Mouse (Mus musculus) midbrain, embryonic 14.5 days (tissue): ENCODE measurements around the gene Mfsd5. TPM values are rescaled to one million over a fixed set of nuclear protein-coding genes. Genes with fewer than 3 reads are reported as not detected.

Source experiments
- ATAC-seq: fragments of 200-750 bp; cut with Nextera tagmentation; 2 replicates; pipeline ENCODE4 v1.8.0; 2017; ENCODE audit warnings: moderate number of reproducible peaks, moderate library complexity; ENCODE audit not compliant: low FRiP score, low TSS enrichment
- DNase-seq: peaks from one replicate; pipeline ENCODE4 v3.0.0-alpha.2; 2015
- H3K27ac ChIP-seq: fragments of 300-500 bp; sonication (generic); replicated peaks from 2 replicates; pipeline ENCODE4 v1.5.1; 2014; ENCODE audit warnings: mild to moderate bottlenecking, low read depth, low read length, moderate library complexity
- H3K27me3 ChIP-seq: fragments of 300-500 bp; sonication (generic); 2 replicates; pipeline ENCODE4 v1.6.1; 2014; ENCODE audit warnings: low read length, control low read depth, mixed read lengths; ENCODE audit not compliant: control insufficient read depth, insufficient read depth
- H3K36me3 ChIP-seq: fragments of 300-500 bp; sonication (generic); 2 replicates; pipeline ENCODE4 v1.6.1; 2014; ENCODE audit warnings: low read length, control low read depth; ENCODE audit not compliant: control insufficient read depth, insufficient read depth
- H3K4me1 ChIP-seq: fragments of 300-500 bp; sonication (generic); 2 replicates; pipeline ENCODE4 v1.6.1; 2014; ENCODE audit warnings: mild to moderate bottlenecking, antibody characterized with exemption, low read length, control low read depth; ENCODE audit not compliant: control insufficient read depth, insufficient read depth
- H3K4me2 ChIP-seq: fragments of 300-500 bp; sonication (generic); 2 replicates; pipeline ENCODE4 v1.6.1; 2014; ENCODE audit warnings: mild to moderate bottlenecking, low read length, moderate library complexity
- H3K4me3 ChIP-seq: fragments of 300-500 bp; sonication (generic); replicated peaks from 2 replicates; pipeline ENCODE4 v1.5.1; 2014; ENCODE audit warnings: low read depth, low read length
- H3K9ac ChIP-seq: fragments of 300-500 bp; sonication (generic); replicated peaks from 2 replicates; pipeline ENCODE4 v1.6.1; 2014; ENCODE audit warnings: mild to moderate bottlenecking, low read length, moderate library complexity
- H3K9me3 ChIP-seq: fragments of 300-500 bp; sonication (generic); 2 replicates; pipeline ENCODE4 v1.6.1; 2016; ENCODE audit warnings: low read length, control low read depth, mixed read lengths; ENCODE audit not compliant: control insufficient read depth
- WGBS: fragments of 180-500 bp; shearing (Covaris S2); extraction: QIAGEN DNeasy Blood & Tissue Kit; methylation state at CpG from one replicate; pipeline ENCODE4 v1.1.7; 2014; 5-methylcytosine and 5-hydroxymethylcytosine counted together
- polyA plus RNA-seq: library from polyadenylated mRNA; unstranded; fragments of >200 nt; fragmentation: Nextera tagmentation; extraction: Ambion mirVana; gene quantifications from 2 replicates; pipeline ENCODE4 v1.2.1, GENCODE M21; 2014

Mfsd5 gene
- polyA plus RNA-seq, 1 experiment from 2014 or later: 51.9 TPM

DNA sequence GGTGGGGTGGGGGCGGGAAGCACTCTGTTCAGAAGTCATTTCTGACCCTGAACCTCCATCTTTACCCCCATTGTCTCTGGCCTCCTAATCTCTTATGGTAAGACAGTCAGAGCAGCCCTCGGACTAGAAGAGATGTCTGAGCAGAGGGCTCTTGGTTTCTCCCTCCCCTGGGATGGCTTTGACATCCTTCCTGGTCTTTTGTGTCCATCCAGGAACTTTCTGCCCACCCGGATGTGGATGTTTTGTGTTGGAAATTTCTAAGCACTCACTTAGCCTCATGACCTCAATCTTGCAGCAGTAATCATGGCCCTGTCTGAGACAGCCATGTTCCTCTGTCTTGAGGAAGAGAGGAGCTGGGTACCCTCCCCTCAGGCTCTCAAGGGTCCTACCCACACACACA lies 7.8 kb upstream of the Mfsd5 start:
- no peak overlapping the region for H3K27ac ChIP-seq
- 10% methylated on average over 3 of the region's 3 CpGs for WGBS
- H3K4me2 ChIP-seq: no peak overlapping the region
- DNase-seq (no peak), ATAC-seq (no peak)
- no peaks in the 10 kb centered on the region for H3K9me3 ChIP-seq
- 0 out of 2 replicates have a peak, but pooled peaks cover 7% of the 10 kb centered on the region for H3K27me3 ChIP-seq
- H3K4me1 ChIP-seq: no peaks in the 10 kb centered on the region
- no peak overlapping the region for H3K4me3 ChIP-seq
- H3K9ac ChIP-seq: no peak overlapping the region
- no peaks in the 10 kb centered on the region for H3K36me3 ChIP-seq

DNA sequence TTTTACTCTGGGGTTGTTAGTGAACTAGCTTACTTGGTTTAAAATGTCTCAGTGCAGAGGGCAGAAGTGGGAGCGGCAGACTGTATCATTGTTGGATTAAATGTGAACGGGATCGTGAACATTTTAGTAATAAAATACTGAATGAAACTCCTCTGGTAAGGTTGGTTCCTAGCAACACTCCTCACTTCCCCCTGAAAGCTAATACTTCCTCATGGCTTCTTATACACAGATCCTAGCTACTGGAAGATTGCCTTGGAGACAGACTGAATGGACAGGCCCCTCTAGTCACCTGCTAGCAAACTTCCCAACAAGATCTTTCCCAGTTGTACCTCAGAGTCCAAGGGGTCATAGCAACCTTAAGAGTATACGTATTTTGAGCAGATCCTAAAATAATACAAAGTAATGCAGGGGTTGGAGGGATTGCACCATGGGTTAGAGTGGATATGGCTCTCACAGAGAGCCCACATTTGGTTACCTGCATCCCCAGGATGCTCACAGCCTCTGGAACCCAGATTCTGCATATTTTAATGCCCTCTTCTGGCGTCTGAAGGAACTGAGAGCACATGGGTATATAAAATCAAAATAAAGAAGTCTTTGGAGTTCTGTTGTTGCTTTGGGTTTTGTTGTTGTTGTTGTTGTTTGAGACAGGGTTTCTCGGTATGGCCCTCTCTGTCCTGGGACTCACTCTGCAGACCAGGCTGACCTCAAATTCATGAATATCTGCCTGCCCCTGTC lies 5.1 kb upstream of the Mfsd5 start:
- Histone ChIP-seq H3K4me1 (no peaks in the 10 kb centered on the region), H3K36me3 (no peaks in the 10 kb centered on the region), H3K27ac (no peak overlapping the region), H3K9me3 (no peaks in the 10 kb centered on the region), H3K4me2 (no peak overlapping the region), H3K27me3 (0 out of 2 replicates have a peak, but pooled peaks cover 7% of the 10 kb centered on the region), H3K4me3 (no peak overlapping the region), H3K9ac (no peak overlapping the region)
- ATAC-seq (no peak), DNase-seq (no peak)
- WGBS: 73% methylated on average over 6 of the region's 6 CpGs

DNA sequence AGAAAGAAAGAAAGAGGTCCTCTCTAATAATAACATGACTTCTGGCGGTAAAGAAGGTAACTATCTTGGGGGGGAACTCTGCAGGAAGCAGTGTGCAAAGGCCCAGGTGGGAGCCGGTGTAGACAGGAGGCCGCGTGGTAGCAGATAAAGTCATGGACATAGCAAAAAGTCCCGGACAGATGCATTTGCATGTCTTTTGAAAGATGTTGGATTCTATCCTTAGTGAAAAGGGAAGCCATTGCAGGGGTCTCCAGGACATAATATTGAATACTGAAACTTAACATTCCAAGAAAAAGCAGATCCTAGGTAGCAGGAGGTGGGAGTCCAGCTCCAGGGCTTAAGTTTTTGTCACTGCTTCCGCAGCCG lies 545 bp upstream of the Mfsd5 start:
- Histone ChIP-seq H3K4me2 (peak overlapping the region; percentile 55), H3K27me3 (no peaks in the 10 kb centered on the region), H3K4me3 (peak overlapping the region; percentile 83), H3K27ac (peak overlapping the region; percentile 84; the same call in 1 of the 2 replicates), H3K9ac (peak overlapping the region; percentile 86), H3K36me3 (peaks cover 14% of the 10 kb centered on the region), H3K4me1 (peaks cover 10% of the 10 kb centered on the region), H3K9me3 (no peaks in the 10 kb centered on the region)
- whole genome bisulfite sequencing: 30% methylated on average over 7 of the region's 7 CpGs
- ATAC-seq: no peak
- DNase-seq: no peak

DNA sequence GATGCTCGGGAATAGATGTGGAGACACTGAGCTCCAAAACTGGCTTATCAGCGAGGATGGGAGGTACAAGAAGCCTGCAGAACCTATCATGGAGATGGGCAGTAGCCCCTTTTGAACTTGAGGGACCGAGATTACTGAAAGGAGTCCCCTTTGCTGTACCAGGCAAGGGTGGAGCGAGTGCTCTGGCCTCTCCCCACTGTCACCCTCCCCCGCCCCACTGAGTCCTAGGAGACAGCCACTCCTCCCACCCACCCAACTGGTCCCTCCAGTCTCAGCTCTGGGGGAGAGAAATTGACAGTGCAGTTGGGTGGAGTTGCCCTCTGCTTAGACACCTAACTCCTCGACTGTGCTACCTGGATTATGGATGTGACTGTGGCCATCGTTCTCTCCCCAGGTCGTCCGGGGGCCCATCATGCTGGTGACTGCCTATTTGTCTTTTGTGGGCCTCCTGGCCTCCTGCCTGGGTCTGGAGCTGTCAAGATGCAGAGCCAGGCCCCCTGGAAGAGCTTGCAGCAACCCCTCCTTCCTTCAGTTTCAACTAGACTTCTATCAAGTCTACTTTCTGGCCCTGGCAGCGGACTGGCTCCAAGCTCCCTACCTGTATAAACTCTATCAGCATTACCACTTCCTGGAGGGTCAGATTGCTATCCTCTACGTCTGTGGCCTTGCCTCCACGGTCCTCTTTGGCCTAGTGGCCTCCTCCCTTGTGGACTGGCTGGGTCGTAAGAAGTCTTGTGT lies 698 bp downstream of the Mfsd5 start:
- WGBS: 32% methylated on average over 13 of the region's 13 CpGs
- ATAC-seq: no peak
- peak overlapping the region; percentile 55 for H3K4me2 ChIP-seq

GRCm38 (mm10) chr15:102280623-102281022 lies 1.4 kb downstream of the Mfsd5 start:
- ATAC-seq: no peak
- whole genome bisulfite sequencing: 95% methylated on average over 19 of the region's 19 CpGs
- Histone ChIP-seq H3K9me3 (no peaks in the 10 kb centered on the region), H3K4me3 (no peak overlapping the region), H3K9ac (no peak overlapping the region), H3K27ac (no peak overlapping the region), H3K27me3 (no peaks in the 10 kb centered on the region), H3K36me3 (peaks cover 14% of the 10 kb centered on the region), H3K4me2 (peak overlapping the region; percentile 55), H3K4me1 (peaks cover 10% of the 10 kb centered on the region)
- no peak for DNase-seq

More for the DNA sequence above, 698 bp downstream of the Mfsd5 start:
- Histone ChIP-seq H3K27me3 (no peaks in the 10 kb centered on the region), H3K9me3 (no peaks in the 10 kb centered on the region), H3K4me3 (peak overlapping the region; percentile 83), H3K36me3 (peaks cover 14% of the 10 kb centered on the region), H3K27ac (peak overlapping the region; percentile 84), H3K4me1 (peaks cover 10% of the 10 kb centered on the region), H3K9ac (peak overlapping the region; percentile 86)
- no peak for DNase-seq

DNA sequence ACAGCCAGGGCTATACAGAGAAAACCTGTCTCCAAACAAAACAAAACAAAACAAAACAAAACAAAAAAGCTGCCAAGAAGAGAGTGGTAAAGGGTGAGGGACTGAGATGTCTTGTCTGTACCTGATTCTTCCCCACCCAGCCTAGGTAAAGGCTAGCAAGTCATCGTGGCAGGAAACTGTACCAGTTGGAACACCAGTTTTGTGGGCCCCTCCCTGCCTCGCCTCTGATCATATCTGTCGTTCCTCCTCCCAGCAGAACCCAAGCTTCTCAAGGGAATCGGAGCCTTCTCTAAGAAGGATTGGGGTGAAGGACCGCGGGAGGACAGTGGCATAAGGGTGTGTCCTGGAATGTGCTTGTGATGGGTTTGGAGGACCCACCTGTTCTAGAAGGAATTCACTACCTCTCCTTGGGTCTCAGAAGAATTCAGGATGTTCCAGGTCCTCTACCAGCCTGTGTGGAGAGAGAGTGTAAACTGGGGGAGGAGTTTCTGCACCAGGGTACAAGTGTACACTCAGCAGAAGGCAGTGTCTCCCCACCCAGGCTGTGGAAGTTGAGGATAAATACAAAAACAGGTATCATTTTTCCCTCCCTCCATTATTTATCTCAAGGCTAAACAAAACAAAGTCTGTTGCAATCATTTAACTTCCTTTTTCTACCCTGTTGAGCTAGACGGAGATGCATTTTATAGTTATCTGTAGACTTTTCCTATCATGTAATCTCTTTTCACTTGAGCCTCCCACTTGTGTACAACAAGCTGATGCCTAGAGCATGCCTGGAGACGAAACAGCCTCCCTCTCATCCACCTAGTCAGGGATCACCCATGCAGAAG lies 3.4 kb downstream of the Mfsd5 start:
- 92% methylated on average over 8 of the region's 8 CpGs for WGBS
- no peak for ATAC-seq
- no peak overlapping the region for H3K9ac ChIP-seq
- peaks cover 14% of the 10 kb centered on the region for H3K36me3 ChIP-seq
- H3K4me1 ChIP-seq: peaks cover 10% of the 10 kb centered on the region
- no peaks in the 10 kb centered on the region for H3K9me3 ChIP-seq
- H3K4me2 ChIP-seq: no peak overlapping the region
- H3K27ac ChIP-seq: no peak overlapping the region
- no peak overlapping the region for H3K4me3 ChIP-seq
- H3K27me3 ChIP-seq: no peaks in the 10 kb centered on the region
- no peak for DNase-seq

DNA sequence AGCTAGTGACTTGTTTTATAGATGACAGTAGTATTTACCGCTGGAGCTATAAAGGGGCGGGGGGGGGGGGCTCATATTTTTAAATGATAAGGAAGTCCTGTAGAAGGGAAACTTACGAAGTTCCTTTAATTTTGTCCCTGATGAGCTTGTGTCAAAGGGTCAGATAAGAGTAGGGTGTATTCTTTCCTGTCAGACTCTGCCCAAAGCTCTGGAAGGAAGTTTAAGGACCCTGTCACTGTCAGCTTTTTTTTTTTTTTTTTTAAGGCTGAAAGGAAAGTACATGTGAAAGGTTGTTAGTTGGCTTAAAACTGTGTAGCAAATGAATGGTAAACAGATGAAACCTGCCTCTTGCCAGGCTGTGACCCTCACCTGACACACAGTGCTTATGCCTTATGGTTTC lies 4.4 kb downstream of the Mfsd5 start:
- ATAC-seq (no peak), DNase-seq (no peak)
- H3K27me3 ChIP-seq: no peaks in the 10 kb centered on the region
- peaks cover 10% of the 10 kb centered on the region for H3K4me1 ChIP-seq
- H3K4me2 ChIP-seq: no peak overlapping the region
- no peak overlapping the region for H3K27ac ChIP-seq
- no peak overlapping the region for H3K4me3 ChIP-seq
- no peak overlapping the region for H3K9ac ChIP-seq
- WGBS: 89% methylated on average over 3 of the region's 3 CpGs
- peaks cover 14% of the 10 kb centered on the region for H3K36me3 ChIP-seq
- H3K9me3 ChIP-seq: no peaks in the 10 kb centered on the region

DNA sequence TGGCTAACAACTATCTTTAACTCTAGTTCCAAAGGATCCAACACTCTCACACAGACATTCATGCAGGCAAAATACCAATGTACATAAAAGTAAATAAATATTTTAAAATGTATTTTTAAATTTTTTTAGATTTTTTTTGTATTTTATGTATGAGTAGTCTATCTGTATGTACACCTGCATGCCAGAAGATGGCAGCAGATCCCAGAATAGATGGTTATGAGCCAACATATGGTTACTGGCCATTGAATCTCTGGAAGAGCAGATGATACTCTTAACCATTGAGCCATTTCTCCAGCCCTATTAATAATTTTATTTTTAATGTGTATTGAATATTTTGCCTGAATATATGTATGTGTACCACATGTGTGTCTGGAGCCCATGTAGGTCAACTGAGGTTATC lies 8.1 kb downstream of the Mfsd5 start:
- no peak overlapping the region for H3K27ac ChIP-seq
- H3K4me2 ChIP-seq: no peak overlapping the region
- H3K9me3 ChIP-seq: no peaks in the 10 kb centered on the region
- H3K27me3 ChIP-seq: no peaks in the 10 kb centered on the region
- DNase-seq (peak; percentile 73), ATAC-seq (no peak)
- H3K4me3 ChIP-seq: no peak overlapping the region
- no peak overlapping the region for H3K9ac ChIP-seq
- no peaks in the 10 kb centered on the region; the same call in 1 of the 2 replicates for H3K36me3 ChIP-seq
- H3K4me1 ChIP-seq: no peaks in the 10 kb centered on the region
